Mouse (Mus musculus) ES-E14 (cell line): Measurements from ENCODE around the gene Polr1e. TPM values are rescaled to one million over a fixed set of nuclear protein-coding genes. Genes with fewer than 3 reads are reported as not detected.
A peak's percentile ranks its signal among the peaks of the same experiment; 100 is the strongest.

Experiments
- DNase-seq: peaks from one replicate; pipeline ENCODE4 v3.0.0-alpha.2; 2013; ENCODE audit warnings: low read depth, low spot score
- H3K27ac ChIP-seq: 2 replicates; pipeline ENCODE4 v1.5.1; 2012; ENCODE audit warnings: low read depth, mild to moderate bottlenecking, low read length, moderate library complexity, mixed read lengths; ENCODE audit not compliant: poor library complexity, insufficient read depth, severe bottlenecking
- H3K36me3 ChIP-seq: 2 replicates; pipeline ENCODE4 v1.6.1; 2012; ENCODE audit warnings: mild to moderate bottlenecking, low read length, moderate library complexity, mixed read lengths; ENCODE audit not compliant: control insufficient read depth, poor library complexity, insufficient read depth, severe bottlenecking
- H3K4me1 ChIP-seq, 2 experiments: fragments of 150-350 bp in 1 of 2; sonication (generic) in 1 of 2; 2 replicates each; pipeline ENCODE4 v1.6.1; 2012; ENCODE audit warnings: low read length in 2 of 2, mild to moderate bottlenecking in 1 of 2, mixed read lengths in 1 of 2; ENCODE audit not compliant: control insufficient read depth in 2 of 2, insufficient read depth in 2 of 2, poor library complexity in 1 of 2
- H3K4me3 ChIP-seq, 2 experiments: fragments of 150-350 bp in 1 of 2; sonication (generic) in 1 of 2; 2 replicates each; pipeline ENCODE4 v1.5.1; 2012; ENCODE audit warnings: low read length in 2 of 2, low read depth in 1 of 2, mild to moderate bottlenecking in 1 of 2, mixed read lengths in 1 of 2; ENCODE audit not compliant: insufficient read depth in 1 of 2, poor library complexity in 1 of 2, severe bottlenecking in 1 of 2
- H3K9ac ChIP-seq: 2 replicates; pipeline ENCODE4 v1.6.1; 2012; ENCODE audit warnings: low read depth, mild to moderate bottlenecking, low read length, mixed read lengths; ENCODE audit not compliant: poor library complexity, insufficient read depth, severe bottlenecking
- H3K9me3 ChIP-seq: fragments of 150-350 bp; sonication (generic); 2 replicates; pipeline ENCODE4 v1.6.1; 2012; ENCODE audit warnings: low read depth, mild to moderate bottlenecking, low read length; ENCODE audit not compliant: control insufficient read depth, insufficient read depth
- CHD2 ChIP-seq: IDR thresholded peaks from 2 replicates; pipeline ENCODE4 v1.6.1; 2014; ENCODE audit warnings: mild to moderate bottlenecking, low read depth, low read length, inconsistent platforms
- HCFC1 ChIP-seq: IDR thresholded peaks from 2 replicates; pipeline ENCODE4 v1.6.1; 2012; ENCODE audit warnings: low read length, inconsistent platforms, borderline replicate concordance; ENCODE audit not compliant: insufficient read depth
- MAFK ChIP-seq: IDR thresholded peaks from 2 replicates; pipeline ENCODE4 v1.6.1; 2014; ENCODE audit warnings: mild to moderate bottlenecking, low read depth, low read length, inconsistent platforms; ENCODE audit not compliant: insufficient read depth
- ZC3H11A ChIP-seq: IDR thresholded peaks from 2 replicates; pipeline ENCODE4 v1.6.1; 2012; ENCODE audit warnings: low read depth, mild to moderate bottlenecking, inconsistent platforms, low read length, borderline replicate concordance
- ZNF384 ChIP-seq: IDR thresholded peaks from 2 replicates; pipeline ENCODE4 v1.6.1; 2012; ENCODE audit warnings: low read depth, low read length, inconsistent platforms
- in situ Hi-C, 2 experiments: fragments of 600-800 bp; cut with MboI; formaldehyde crosslinking; loops; one replicate each; pipeline ENCODE4 v1.15.1; 2025; ENCODE audit warnings: low sequenced_read_pairs in 2 of 2, inconsistent platforms in 1 of 2; ENCODE audit not compliant: unreplicated experiment in 2 of 2
- total RNA-seq: library from RNA; depleted of rRNA; stranded (reverse); fragments of 300-350 nt; gene quantifications from 2 replicates; pipeline ENCODE4 v1.2.3, GENCODE M21; 2012

Polr1e gene
- total RNA-seq, 1 experiment: 33.0 TPM

DNA sequence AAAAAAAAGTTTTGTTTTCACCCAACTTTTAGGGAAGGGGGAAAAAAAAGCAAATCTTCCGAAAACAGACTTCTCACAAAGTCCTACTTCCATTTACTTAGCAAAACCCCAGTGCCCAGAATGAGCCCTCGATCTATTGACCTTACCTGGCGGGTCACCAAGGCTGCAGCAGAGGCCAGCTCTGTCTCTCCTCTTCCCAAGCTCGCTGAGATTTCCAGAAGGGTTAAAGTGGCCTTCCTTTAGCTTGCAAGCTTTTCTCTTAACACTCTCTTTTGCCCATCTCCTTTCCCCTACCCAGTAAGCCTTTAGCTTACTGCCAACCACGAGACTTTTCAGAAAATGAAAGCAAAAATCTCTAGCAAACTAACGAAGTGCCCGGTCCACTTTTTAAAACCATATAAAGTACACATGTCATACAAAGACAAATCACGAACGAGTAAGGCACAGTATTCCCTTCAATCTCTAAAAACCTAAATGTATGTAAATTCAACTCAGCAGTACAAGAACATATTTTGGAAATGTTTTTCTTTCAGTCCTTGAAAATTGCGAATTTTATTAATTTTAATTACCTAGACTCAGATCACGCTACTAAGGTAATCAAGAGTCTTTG lies 7.5 kb upstream of the Polr1e start:
- peak overlapping the region; percentile 6; the same call in 1 of the 2 replicates for H3K9ac ChIP-seq
- H3K9me3 ChIP-seq: no peaks in the 10 kb centered on the region
- peak overlapping the region; percentile 87 to 97 for H3K4me3 ChIP-seq
- H3K36me3 ChIP-seq: no peaks in the 10 kb centered on the region
- peaks cover 2% of the 10 kb centered on the region in 2 experiments; a peak in 2 of 4 replicates for H3K4me1 ChIP-seq
- DNase-seq: no peak
- TF ChIP-seq ZC3H11A (no peak), ZNF384 (no peak), HCFC1 (no peak)
- in situ Hi-C loops: loop anchor here in 1 of 2 experiments (10.0 kb wide), 1 partner anchor 274 kb away; no protein-coding TSS in a partner anchor
- H3K27ac ChIP-seq: no peak overlapping the region; the same call in 1 of the 2 replicates

GRCm38 (mm10) chr4:45011581-45012104 lies 6.7 kb upstream of the Polr1e start:
- no peaks in the 10 kb centered on the region for H3K9me3 ChIP-seq
- in situ Hi-C loops: loop anchor here in 1 of 2 experiments (10.0 kb wide), 1 partner anchor 273 kb away; no protein-coding TSS in a partner anchor
- H3K4me3 ChIP-seq: peak overlapping the region; percentile 87 to 97
- peak overlapping the region; percentile 75 for H3K9ac ChIP-seq
- no peak for DNase-seq
- peak overlapping the region; percentile 73 for H3K27ac ChIP-seq
- no peaks in the 10 kb centered on the region for H3K36me3 ChIP-seq
- TF ChIP-seq ZNF384: no peak
- peak; percentile 83 for TF ChIP-seq MAFK
- H3K4me1 ChIP-seq: peaks cover 2% of the 10 kb centered on the region in 2 experiments; a peak in 2 of 4 replicates

DNA sequence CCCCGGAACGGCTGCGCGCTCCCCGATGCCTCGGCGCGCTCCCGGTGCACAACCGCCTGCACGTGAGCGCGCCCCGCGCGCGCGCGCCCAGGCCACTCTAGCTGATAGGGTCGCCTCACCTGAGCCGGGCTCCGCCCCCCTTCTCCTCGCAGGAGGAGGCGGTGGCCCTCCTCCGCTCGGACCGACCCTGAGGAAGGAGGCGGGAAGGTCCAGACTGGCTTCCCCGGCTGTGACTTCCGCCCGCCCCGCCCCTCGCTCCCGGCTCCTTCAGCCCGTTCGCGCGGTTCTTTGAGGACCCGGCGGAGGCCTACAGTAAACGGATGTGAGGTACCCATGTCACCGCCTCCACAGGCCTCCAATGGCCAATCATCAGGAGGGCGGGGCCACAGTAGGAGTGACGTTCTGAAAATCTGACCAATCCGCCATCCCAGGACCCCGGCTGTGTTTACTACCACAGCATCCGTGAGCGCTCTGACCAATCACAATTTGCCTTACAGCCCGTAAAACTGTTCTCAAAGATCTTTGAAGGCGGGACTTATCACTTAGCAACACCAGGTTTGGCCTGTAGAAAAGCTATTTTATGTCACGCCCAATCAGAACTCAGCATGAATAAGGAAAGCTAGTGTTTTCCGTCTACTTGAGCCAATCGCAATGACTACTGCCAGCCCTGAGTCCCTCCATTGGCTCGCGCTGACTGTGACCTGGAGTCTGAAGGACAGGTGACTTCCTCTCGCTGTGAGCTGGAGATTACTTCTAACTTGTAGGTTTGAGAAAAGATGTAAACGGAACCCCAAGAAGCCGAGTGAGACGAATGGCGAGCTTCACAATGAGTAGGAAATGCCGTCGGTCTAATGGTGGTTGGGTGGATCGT lies 6.0 kb upstream of the Polr1e start, which contains the start of gene Zbtb5:
TSS of gene Zbtb5 (minus strand) at position 308 of the 871 bp plus-strand sequence.
- DNase-seq: peak; percentile 100
- peak within 1 kb of the TSS; percentile 73 for H3K27ac ChIP-seq
- TF ChIP-seq ZC3H11A (no peak), CHD2 (peak; percentile 88), ZNF384 (no peak), HCFC1 (0 out of 2 replicates have a peak, but pooled peaks have one; percentile 45), MAFK (no peak)
- peak within 1 kb of the TSS; percentile 88 for H3K9ac ChIP-seq
- in situ Hi-C loops: loop anchor here in 1 of 2 experiments (10.0 kb wide), 1 partner anchor 272 kb away; no protein-coding TSS in a partner anchor
- H3K4me1 ChIP-seq: peaks cover 2% of the 10 kb centered on the region in 2 experiments; a peak in 2 of 4 replicates
- H3K36me3 ChIP-seq: no peaks in the 10 kb centered on the region
- H3K4me3 ChIP-seq: peak within 1 kb of the TSS; percentile 87 to 100
- H3K9me3 ChIP-seq: no peaks in the 10 kb centered on the region

GRCm38 (mm10) chr4:45013031-45013431 lies 5.4 kb upstream of the Polr1e start:
- Histone ChIP-seq H3K9me3 (no peaks in the 10 kb centered on the region), H3K4me1 (peaks cover 2 to 3% of the 10 kb centered on the region in 2 experiments; a peak in 2 of 4 replicates), H3K27ac (peak overlapping the region; percentile 60; the same call in 1 of the 2 replicates), H3K9ac (peak overlapping the region; percentile 88), H3K36me3 (no peaks in the 10 kb centered on the region), H3K4me3 (peak overlapping the region; percentile 84 to 100)
- TF ChIP-seq HCFC1 (no peak), MAFK (no peak), ZC3H11A (no peak), CHD2 (no peak), ZNF384 (no peak)
- in situ Hi-C loops: loop anchor here in 1 of 2 experiments (10.0 kb wide), 1 partner anchor 272 kb away; no protein-coding TSS in a partner anchor
- DNase-seq: no peak
